9 mouse cellular contexts compared by ENCODE assay signal in genomic region chr11:115160883-115161577, GRCm38 (mm10). TPM values are rescaled to one million over a fixed set of nuclear protein-coding genes. Genes with fewer than 3 reads are reported as not detected.
DNase-seq lines count a peak whose midpoint lies in the region; ATAC-seq and TF ChIP-seq lines count a peak whose summit lies in the region.
"Had no signal": no experiment of that assay in that cellular context is flagged by ENCODE, and none has a peak within 500 bp of the region (broad histone marks: within the 10 kb centered on the region; RNA-seq: fewer than 3 reads in every experiment).

No protein-coding gene starts in this region.

- no peak overlapping the region for H3K4me3 ChIP-seq in layer of hippocampus, adult 2 months
- H3K4me3 ChIP-seq in G1E (ENCODE audit: low read depth, low read length): peak overlapping the region; percentile 45; the same call in 1 of the 2 replicates
- H3K4me3 ChIP-seq in liver, embryonic 12.5 days: no peak overlapping the region
- H3K4me3 ChIP-seq: myocyte had no signal

- H3K27ac ChIP-seq in layer of hippocampus, adult 2 months: no peak overlapping the region
- H3K27ac ChIP-seq in liver, embryonic 12.5 days: peak overlapping the region; percentile 78

- peak overlapping the region; percentile 84 for H3K4me2 ChIP-seq in liver, embryonic 12.5 days

- H3K27me3 ChIP-seq in G1E (ENCODE audit: insufficient read depth, low read length): peaks cover 17% of the 10 kb centered on the region
- 0 out of 2 replicates have a peak, but pooled peaks cover 7% of the 10 kb centered on the region for H3K27me3 ChIP-seq in liver, embryonic 12.5 days (replicated peaks)

- peaks cover 65% of the 10 kb centered on the region for H3K4me1 ChIP-seq in G1E (ENCODE audit: insufficient read depth, low read depth, low read length)
- peaks cover 69% of the 10 kb centered on the region for H3K4me1 ChIP-seq in liver, embryonic 12.5 days

- H3K36me3 ChIP-seq in G1E (replicated peaks): peaks cover 15% of the 10 kb centered on the region
- H3K36me3 ChIP-seq in liver, embryonic 12.5 days: no peaks in the 10 kb centered on the region

- WGBS in liver, embryonic 12.5 days (ENCODE audit: insufficient replicate concordance): 20% methylated on average over 10 of the region's 10 CpGs

- no peak overlapping the region for H3K9ac ChIP-seq in liver, embryonic 12.5 days

- no peak for ATAC-seq in G1E (ENCODE audit: extremely low read depth, insufficient number of reproducible peaks, low FRiP score, poor library complexity, severe bottlenecking)
- 0 out of 2 replicates have a peak, but pooled peaks have one; percentile 15 for ATAC-seq in granulocyte monocyte progenitor cell, adult 5-6 weeks (replicated peaks; ENCODE audit: poor library complexity, severe bottlenecking)
- ATAC-seq in liver, embryonic 12.5 days: no peak

- TF ChIP-seq CTCF in layer of hippocampus, adult 2 months (conservative IDR thresholded peaks at IDR 0.05): peak; percentile 95
- peak; percentile 85 for TF ChIP-seq CTCF in G1E (IDR thresholded peaks at IDR 0.05; ENCODE audit: low read depth, low read length)

- no peaks in the 10 kb centered on the region for H3K9me3 ChIP-seq in G1E (replicated peaks)
- H3K9me3 ChIP-seq in liver, embryonic 12.5 days (replicated peaks): no peaks in the 10 kb centered on the region

- peak; percentile 37 to 78 for DNase-seq in layer of hippocampus, adult 2 months (ENCODE audit: low spot score in 2 of 2)
- no peak for DNase-seq in layer of hippocampus, adult 8-10 months (ENCODE audit: low spot score in 2 of 2)
- peak; percentile 63 for DNase-seq in G1E (ENCODE audit: low spot score)
- peak; percentile 66 for DNase-seq in c-Kit-positive CD71-positive TER-119-positive erythroid progenitor cells, embryonic 14.5 days (ENCODE audit: low spot score)
- DNase-seq in right cerebral cortex, postnatal 4 days: peak; percentile 82
- no peak for DNase-seq in left cerebral cortex, adult 11 months (ENCODE audit: low spot score)

RNA-seq across cellular contexts. Expression of gene Slc9a3r1, which starts 2.1 kb away (rescaled TPM):
- 10 to 100 TPM; 67.3 to 74.6 TPM for total RNA-seq in layer of hippocampus, adult 2 months (2021)
- 10 to 100 TPM; 68.3 to 84.2 (median 77.1) TPM for total RNA-seq in layer of hippocampus, adult 8-10 months (2022)
- total RNA-seq in G1E (2014; fragmentation: Nextera tagmentation) (57.3 and 65.0 TPM in 2 replicates), G1E (2017) (91.5 and 94.5 TPM in 2 replicates)
- 285 and 357 TPM in 2 replicates for polyA plus RNA-seq in G1E (2012)
- 37.4 and 55.9 TPM in 2 replicates for total RNA-seq in granulocyte monocyte progenitor cell, adult 5-6 weeks (2014; fragmentation: Nextera tagmentation)
- 48.2 and 50.3 TPM in 2 replicates for total RNA-seq in granulocyte monocyte progenitor cell, adult 5-6 weeks (2017)
- 74.5 and 75.7 TPM in 2 replicates for polyA plus RNA-seq in liver, embryonic 12.5 days (2016; fragmentation: Nextera tagmentation; extraction: Ambion mirVana)

RNA-seq across cellular contexts. Expression of gene Tmem104, which starts 26.3 kb away (rescaled TPM):
- 10 to 100 TPM; 18.1 to 20.1 TPM for total RNA-seq in layer of hippocampus, adult 2 months (2021)
- 10 to 100 TPM; 12.5 to 19.8 (median 16.1) TPM for total RNA-seq in layer of hippocampus, adult 8-10 months (2022)
- total RNA-seq in G1E (2014; fragmentation: Nextera tagmentation) (14.7 and 17.3 TPM in 2 replicates), G1E (2017) (2.6 and 4.2 TPM in 2 replicates)
- polyA plus RNA-seq in G1E (2012): 16.3 and 23.2 TPM in 2 replicates
- total RNA-seq in granulocyte monocyte progenitor cell, adult 5-6 weeks (2014; fragmentation: Nextera tagmentation): 11.5 and 12.8 TPM in 2 replicates
- total RNA-seq in granulocyte monocyte progenitor cell, adult 5-6 weeks (2017): 2.4 and 3.6 TPM in 2 replicates
- polyA plus RNA-seq in liver, embryonic 12.5 days (2016; fragmentation: Nextera tagmentation; extraction: Ambion mirVana): 7.5 and 8.1 TPM in 2 replicates

RNA-seq across cellular contexts. Expression of gene Nat9, which starts 26.6 kb away (rescaled TPM):
- 10 to 100 TPM; 20.5 to 20.6 TPM for total RNA-seq in layer of hippocampus, adult 2 months (2021)
- 10 to 100 TPM; 20.4 to 25.2 (median 22.5) TPM for total RNA-seq in layer of hippocampus, adult 8-10 months (2022)
- total RNA-seq in G1E (2014; fragmentation: Nextera tagmentation): 18.0 and 21.1 TPM in 2 replicates
- total RNA-seq in G1E (2017): 26.5 and 38.3 TPM in 2 replicates
- polyA plus RNA-seq in G1E (2012): 23.2 and 23.7 TPM in 2 replicates
- 27.1 and 27.5 TPM in 2 replicates for total RNA-seq in granulocyte monocyte progenitor cell, adult 5-6 weeks (2014; fragmentation: Nextera tagmentation)
- 21.3 and 28.0 TPM in 2 replicates for total RNA-seq in granulocyte monocyte progenitor cell, adult 5-6 weeks (2017)
- polyA plus RNA-seq in liver, embryonic 12.5 days (2016; fragmentation: Nextera tagmentation; extraction: Ambion mirVana): 12.8 and 12.9 TPM in 2 replicates

RNA-seq across cellular contexts. Expression of gene Cd300lf, which starts 27.2 kb away (rescaled TPM):
- under 1 TPM; 0.38 to 0.49 TPM for total RNA-seq in layer of hippocampus, adult 2 months (2021)
- total RNA-seq in layer of hippocampus, adult 8-10 months (2022): 1 to 10 TPM in 3 of 4 experiments, under 1 TPM in 1; 0.62 to 4.3 (median 1.7) TPM
- total RNA-seq in G1E (2014; fragmentation: Nextera tagmentation): not detected in 2 replicates
- total RNA-seq in G1E (2017): 1.6 TPM in 2 replicates
- not detected in 2 replicates for polyA plus RNA-seq in G1E (2012)
- not detected in 2 replicates for total RNA-seq in granulocyte monocyte progenitor cell, adult 5-6 weeks (2014; fragmentation: Nextera tagmentation)
- total RNA-seq in granulocyte monocyte progenitor cell, adult 5-6 weeks (2017): 0.46 and 2.8 TPM in 2 replicates
- polyA plus RNA-seq in liver, embryonic 12.5 days (2016; fragmentation: Nextera tagmentation; extraction: Ambion mirVana): 0.90 and 1.3 TPM in 2 replicates
- polyA plus RNA-seq: myocyte had no signal

Comparison
In these comparisons a context has a peak if more than half of its experiments do, and no peak if none do; other contexts are left out.
1. DNase-seq: peak in layer of hippocampus, adult 2 months (2 of 2), G1E (single experiment), c-Kit-positive CD71-positive TER-119-positive erythroid progenitor cells, embryonic 14.5 days (single experiment) and right cerebral cortex, postnatal 4 days (single experiment); none in layer of hippocampus, adult 8-10 months (0 of 2) and left cerebral cortex, adult 11 months (single experiment).